Mouse (Mus musculus) ovary, postnatal 10 days (tissue): ENCODE results near the gene Dnmbp.

Experiments used
- DNase-seq: peaks from one replicate; pipeline ENCODE4 v3.0.0; 2022; ENCODE audit warnings: low spot score

Gene Dnmbp

DNA sequence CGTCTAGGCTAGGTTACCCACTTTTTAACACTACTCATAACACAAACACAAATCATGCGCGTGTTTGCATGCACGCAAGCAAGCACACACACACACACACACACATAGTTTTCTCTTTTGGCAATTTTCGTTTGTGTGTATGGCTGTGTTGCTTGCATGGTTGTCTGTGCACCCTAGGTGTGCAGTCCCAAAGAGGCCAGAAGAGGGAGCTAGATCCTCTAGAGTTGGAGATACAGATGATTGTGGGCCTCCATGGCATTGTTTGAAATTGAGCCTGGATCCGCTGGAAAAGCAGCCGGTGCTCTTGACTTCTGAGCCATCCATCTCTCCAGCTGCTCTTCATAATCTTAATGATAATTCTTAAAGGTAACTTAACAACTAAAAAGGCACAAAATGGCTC is 33.5 kb downstream of the Dnmbp start:
- no peak for DNase-seq

DNA sequence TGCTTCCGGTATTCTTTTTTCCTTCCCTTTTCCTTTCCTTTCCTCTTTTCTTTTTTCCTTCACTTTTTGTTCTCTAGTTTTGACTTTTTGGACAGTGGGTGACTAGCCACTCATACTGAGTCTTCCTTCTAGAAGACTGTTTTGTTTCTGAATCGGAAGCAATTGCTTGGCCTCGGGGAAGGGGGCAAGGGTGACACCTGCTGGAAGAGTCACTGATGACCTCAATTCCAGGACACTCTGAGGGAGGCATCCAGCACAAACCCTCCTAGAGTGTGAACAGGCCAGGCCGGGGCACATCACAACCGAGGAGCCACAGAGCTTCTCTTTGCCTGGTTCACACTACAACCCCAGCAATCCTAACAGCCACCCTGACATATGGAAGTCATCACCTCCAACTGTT is 34.0 kb downstream of the Dnmbp start:
- DNase-seq = no peak

DNA sequence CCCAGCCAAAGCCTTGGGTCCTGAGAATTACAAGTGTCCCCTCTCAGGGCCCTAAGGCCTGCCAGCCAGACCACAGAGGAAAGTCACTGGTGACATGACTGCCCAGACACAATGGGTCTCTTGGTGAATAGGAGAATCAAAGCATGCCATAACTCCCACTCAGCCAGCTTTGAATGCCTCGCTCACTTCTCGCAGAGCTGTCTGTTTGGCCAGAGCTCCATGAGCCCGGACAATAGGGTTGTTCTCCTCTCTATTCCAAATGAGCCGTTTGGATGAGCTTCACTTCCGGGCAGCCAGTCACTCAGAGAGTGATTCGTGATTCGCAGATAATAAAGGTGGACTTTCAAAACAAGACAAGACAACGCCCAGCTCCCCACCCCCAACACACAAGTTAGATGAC is 34.9 kb downstream of the Dnmbp start:
- no peak for DNase-seq

DNA sequence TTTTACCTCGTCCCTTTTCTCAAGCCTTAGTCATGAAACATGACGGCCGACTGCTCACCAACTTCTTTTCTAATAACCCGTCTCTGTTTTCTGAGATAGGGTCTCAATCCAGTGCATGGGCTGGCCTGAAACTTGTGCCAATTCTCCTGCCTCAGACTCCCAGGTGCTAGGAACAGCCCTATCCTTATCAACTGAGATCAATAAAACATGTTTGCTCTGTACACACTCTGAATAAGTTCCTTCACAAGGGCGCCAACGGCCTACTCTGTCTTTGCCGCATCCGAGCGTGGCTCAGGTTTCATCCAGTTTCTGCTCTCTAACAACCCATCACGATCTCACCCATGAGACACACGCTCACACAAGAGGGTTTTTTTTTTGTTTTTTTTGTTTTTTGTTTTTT is 35.7 kb downstream of the Dnmbp start:
- DNase-seq = no peak

DNA sequence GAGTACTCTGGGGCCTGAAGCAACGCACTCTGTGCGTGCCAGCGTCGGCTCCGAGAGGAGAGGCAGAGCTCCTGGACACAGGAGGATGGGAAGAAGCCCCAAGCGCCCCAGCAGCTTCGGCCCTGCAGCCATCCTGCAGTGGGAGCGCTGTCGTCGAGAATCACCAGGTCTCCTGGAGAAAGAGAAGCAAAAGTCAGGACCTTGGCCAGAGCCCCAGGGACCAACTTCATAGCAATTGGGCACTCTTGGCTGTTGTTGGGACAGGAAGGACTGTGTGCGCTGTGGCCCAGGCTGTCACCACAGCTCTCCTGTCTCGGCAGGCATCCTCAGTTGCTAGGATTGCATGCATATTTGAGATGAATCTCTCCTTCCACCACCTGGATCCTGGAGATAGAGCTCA is 37.1 kb downstream of the Dnmbp start:
- no peak for DNase-seq

DNA sequence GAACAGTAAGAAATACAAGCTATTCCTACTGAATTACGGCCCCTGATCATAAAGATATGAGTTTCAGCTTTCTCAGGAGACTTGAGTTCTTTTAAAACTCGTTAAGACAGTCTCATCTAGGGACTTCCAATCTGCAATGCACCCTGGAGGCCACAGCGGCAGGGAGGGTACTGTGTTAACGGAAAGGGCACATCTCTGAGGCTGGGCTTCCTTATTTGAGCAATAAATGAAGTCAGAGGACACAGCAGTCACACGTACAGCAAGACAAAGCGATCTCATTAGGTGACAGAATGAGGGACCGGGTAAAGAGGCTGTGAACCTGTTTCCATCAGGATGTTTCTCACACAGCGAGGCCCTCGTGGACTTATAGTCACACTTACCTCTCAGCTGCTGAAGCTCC is 39.3 kb downstream of the Dnmbp start:
- DNase-seq = no peak

DNA sequence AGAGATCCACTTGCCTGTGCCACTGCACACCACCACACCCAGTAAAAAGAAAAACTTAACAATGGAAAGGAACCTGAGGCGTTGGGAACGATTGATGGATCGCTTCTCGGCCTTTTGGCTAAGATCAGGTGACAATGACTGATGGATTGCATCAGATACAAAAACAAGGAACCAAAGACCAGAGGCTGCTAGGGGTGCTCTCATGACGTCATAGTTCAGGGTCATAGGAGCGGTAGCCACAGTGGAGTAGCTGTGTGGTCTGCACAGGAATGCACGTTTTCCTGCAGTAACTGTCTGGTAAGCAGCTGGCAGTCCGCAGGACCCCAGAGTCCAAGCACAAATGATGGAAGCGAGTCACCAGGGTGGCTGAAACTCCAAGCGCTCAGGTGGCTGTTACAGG is 41.4 kb downstream of the Dnmbp start:
- DNase-seq = no peak

DNA sequence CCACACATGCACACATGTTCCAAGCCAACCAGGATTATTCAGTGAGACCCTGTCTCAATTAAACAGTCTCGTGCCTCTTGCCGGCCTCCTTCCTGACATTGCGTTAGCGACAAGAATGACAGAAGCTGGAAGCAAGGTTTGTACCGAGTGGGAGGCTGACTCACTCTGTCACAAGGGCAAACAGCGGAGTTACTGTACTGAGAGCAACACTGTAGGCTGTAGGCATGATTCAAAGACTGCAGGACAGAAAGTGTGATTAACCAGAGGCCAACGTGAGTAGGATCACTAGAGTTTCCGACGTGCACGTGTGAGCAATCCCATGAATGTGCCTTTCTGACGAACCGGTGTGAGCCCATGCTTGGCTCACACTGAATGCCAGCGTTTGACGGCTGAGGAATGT is 43.5 kb downstream of the Dnmbp start:
- DNase-seq = no peak

DNA sequence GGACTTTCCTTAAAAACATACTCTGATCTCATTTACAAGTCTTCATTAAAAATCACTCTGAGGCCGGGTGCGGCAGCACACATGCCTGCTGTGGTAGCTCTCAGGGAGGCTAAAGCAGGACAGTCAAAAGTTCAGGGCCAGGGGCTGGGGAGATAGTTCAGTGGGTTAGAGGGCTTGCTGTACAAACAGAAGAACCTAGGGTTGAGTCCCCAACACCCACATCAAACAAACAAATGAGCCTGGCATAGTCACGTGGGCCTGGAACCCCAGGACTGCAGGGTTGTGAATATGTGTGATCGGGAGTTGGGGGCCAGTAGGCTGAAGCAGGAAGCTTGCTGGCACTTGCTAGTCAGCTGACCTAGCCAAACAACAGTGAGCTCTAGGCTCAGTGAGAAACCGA is 44.0 kb downstream of the Dnmbp start:
- DNase-seq = no peak

DNA sequence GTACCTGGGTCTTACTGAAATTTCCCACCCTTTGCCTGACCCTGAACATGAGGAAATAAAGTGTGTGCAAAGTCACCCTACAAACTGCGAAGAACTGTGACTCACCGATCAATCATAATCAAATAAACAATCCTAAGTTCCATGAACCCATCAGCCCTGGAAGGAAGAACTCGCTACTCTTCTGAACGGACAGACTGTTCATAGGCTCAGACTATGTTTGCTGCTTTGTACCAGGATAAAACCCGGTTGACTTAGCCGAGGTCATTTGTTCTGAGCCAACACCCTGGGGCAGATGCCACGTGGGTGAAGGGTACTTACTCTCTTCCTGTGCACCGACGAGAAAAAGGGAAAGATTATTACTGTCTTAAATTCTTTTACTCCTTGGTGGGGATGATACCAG is 45.2 kb downstream of the Dnmbp start:
- no peak for DNase-seq

DNA sequence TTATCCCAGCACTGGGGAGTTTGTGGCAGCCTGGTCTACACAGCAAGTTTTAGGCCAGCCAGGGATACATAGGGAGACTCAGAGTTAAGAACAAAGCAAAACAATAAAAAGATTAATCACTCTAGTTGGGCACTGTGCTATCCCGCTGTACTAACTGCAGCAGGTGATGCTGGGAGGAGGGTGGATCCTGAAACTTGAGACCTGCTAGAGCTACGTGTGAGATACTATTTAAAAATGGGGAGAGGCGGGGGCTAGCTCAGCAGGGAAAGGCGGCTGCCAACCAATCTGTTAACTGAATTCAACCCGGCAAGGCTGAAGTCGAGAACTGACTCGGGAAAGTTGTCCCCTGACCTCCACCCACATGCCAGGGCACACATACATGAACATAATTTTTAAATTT is 45.9 kb downstream of the Dnmbp start:
- DNase-seq = no peak

DNA sequence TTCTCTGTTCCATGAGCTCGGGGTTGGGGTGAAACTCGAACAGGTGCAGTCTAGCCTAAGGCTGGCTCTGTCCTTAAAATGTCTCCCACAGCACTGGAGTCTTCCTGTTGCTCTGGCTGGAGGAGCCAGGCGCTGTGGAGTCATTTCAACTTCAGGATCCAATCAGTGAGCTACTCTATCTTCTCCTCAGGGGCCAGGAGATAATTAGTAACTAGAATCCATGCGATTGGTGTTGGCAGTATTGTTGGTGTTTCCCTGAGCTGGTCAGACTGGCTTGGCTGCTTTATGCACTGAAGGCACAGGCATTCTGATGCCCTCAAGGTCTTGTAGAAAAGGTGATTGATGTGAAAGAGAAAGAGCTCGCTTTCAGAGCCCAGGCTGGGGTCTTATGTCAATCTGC is 49.5 kb downstream of the Dnmbp start:
- DNase-seq = no peak

DNA sequence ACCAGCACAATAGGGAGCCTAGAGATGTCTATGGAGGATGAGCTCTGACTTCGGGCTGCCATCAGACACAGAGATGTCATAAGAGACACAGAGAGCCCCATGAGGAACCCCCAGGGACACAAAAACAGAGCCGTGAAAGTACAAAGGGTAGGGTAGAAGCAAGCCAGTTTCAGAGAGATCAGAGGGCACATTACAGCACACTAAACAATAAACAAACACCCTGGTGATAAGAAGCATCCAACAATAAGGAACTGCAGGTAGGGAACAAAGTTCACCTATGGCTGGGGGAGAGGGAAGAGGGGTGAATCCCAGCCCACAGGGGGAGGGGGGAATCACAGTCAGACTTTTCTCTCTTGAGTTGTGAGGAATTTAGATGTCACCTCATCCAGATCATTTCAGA is 52.3 kb downstream of the Dnmbp start:
- DNase-seq = no peak

DNA sequence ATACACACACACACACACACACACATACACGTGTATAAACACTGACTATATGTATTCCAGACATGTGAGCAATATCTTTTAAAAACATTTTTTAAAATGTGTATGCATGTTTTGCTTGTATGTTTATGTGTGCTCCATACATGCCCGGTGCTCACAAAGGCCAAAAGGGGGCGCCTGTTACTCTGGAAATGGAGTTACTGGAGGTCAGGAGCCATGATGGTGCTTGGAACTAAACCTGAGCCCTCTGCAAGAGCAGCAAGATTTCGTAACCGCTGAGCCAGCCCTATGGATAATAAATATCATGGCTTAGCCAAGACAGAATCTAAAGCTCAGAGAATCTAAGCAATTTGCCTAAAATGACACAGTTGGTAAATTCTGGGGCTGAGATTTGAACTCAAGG is 52.7 kb downstream of the Dnmbp start:
- no peak for DNase-seq

DNA sequence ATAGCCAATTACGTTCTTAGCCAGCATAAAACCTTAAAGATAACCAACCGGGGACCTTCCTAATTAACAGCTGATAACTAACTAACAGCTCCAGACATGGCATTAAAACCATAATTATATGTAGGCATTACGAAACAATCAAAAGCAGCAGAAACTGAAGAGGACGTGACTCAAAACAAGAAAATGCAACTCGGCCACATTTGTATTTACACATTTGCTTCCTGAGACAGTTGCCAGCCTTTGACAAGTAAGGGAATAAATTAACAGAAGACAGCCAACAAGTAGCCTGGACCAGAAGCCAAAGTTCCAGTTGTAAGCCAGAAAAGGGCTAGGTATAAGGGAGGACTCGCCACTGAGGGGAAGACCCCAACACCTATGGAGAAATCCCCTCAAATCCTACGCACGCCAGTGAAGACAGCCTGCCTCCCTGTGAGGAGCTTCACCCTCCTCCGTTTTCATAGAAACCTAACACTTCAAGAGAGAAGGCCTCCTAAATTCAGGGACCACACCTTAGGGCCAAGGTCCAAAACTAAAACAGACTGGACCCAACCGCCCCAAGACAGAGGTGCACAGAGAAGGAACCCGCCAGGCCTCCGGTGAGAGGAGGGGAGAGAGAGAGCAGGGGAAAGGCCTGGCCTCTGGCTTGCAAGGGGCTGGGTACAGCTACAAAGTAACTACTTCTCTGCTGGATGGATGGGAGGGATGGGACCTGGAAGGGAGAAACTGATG is 53.5 kb downstream of the Dnmbp start:
- DNase-seq = no peak

DNA sequence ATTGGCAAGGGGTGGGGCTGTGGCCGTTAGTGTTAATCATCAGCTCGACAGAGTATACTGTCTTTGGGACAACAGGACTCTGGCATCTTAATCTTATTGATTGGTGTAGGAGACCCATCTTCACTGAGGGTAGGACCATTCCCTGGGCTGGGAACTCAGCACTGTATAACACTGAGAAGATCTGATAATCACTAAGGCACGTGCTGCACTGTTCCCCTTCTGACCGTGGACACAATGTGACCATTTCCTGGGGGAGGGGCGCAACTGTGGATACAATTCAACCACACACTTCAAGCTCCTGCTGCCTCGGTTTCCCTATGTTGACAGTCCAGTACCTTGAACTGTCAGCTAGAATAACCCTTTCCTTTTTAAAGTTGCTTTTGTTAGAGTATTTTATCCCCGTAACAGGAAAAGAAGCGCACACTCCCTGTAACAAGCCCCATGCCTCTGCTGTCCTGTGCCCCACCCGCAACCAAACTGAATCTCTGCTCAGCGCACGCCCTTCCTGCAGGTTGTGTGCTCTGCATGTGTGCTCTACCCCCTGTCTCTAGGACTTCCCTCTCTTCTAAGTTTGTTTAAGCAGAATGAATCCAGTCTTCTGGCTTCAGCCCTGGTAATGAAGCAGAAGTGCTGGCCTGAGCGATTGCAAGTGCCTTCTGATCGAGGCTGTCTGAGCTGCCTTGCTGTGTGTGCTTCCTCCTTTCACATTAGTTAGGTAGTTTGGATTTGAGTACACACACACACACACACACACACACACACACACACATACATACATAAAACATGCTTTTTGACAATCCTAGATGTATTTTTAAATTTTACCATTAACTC is 55.1 kb downstream of the Dnmbp start:
- no peak for DNase-seq

DNA sequence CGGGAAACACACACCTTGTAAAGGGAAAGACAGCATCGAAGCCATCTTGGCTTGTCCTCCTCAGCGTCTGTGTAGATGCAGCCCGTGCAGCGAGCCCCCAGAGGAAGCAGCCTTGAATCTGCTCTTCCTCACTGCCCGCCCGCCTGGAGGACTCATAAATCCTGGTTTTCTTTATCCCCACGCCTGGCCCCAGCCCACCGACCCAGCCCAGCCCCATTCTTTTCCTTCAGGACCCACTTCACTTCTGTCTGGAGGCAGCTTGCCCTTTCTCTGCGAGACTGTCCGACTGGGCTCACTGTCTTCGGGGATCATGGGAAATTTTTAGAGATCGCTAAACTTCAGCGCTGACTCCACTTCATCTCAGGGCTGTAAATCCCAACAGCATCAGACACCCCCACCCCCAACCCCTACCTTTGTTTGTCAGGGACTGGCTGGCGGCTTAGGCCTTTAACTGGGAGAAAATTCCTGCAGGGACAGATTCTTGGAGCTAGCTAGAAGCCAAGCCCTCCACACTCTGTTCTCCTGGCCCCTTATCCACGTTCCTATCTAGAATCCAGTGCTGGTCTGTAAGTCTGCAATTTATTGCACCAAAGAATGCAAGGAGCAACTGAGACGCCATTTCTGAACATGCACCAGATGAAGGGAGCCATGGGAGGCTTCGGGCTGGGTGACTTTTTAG is 57.0 kb downstream of the Dnmbp start:
- no peak for DNase-seq

DNA sequence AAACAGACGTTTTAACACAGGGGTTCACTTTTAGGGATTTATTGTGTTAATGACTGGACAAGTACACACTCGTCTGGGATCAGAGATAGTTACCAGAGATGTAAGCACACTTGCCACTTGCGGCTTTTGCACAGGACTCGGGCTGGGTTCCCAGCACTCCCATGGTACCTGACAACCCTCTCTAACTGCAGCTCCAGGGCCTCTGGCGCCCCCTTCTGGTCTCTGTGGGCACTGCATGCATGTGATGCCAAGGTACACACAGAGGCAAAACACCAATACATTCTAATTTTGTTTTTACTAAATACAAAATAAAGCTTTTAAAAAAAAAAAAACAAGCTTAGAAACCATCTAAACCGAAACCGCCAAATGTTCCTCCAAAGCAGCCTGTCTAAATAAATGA is 58.4 kb downstream of the Dnmbp start:
- DNase-seq = no peak

DNA sequence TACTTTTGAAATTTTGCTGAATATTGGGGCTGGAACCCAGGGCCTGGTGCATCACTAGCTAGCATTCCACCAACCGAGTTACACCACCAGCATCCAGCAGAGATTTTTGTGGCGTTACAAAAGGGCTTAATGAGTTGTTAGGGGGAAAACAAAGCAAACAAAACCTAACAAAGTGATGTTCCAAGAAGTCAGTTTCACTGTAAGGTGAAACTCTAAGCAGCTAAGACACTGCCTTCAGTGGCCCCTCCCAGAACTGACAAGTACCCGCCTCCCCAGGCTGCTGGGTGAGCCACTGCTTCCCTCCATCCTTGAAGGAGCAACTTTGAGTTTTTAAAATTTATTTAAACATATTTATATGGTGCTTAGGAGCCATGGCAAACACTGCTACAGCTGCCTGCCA is 59.6 kb downstream of the Dnmbp start:
- no peak for DNase-seq

DNA sequence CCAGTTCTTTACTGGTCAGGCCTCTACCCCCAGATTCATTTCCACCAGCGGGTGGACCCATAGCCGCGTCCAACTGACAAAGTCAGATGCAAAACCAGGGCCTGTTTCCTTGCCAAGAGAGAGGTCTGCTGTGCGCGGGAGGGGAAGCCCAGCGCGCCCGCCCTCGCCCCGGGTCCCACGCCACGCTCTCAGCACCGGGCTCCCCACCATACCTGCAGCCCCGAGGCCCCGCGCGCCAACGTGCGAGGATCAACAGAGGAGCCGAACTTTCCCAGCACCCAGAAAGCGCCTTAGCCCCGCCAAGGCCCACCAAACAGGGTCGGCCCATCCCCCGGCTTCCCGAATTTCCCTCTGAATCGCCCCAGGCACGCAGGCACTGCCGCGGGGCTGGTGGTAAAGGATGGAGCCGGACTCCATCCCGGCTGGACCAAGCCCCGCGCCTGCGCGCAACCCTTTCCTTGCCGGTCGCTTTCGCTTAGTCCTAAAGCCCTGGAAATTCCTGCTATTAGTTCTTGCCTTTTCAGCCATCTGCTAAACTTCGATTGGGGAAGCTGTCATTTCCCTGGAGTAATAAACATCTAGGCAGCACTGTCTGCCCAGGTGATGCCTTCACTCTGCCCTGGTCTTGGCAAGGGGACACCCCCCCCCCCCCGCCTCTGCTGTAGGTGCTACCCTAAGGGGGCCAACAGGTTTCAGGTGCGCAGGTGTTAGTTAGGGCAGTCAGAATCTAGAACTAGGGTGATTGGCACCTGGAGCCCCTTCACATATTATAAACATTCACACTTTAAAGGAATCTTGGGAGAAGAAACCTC is 60.4 kb downstream of the Dnmbp start:
- peak; percentile 77 for DNase-seq

DNA sequence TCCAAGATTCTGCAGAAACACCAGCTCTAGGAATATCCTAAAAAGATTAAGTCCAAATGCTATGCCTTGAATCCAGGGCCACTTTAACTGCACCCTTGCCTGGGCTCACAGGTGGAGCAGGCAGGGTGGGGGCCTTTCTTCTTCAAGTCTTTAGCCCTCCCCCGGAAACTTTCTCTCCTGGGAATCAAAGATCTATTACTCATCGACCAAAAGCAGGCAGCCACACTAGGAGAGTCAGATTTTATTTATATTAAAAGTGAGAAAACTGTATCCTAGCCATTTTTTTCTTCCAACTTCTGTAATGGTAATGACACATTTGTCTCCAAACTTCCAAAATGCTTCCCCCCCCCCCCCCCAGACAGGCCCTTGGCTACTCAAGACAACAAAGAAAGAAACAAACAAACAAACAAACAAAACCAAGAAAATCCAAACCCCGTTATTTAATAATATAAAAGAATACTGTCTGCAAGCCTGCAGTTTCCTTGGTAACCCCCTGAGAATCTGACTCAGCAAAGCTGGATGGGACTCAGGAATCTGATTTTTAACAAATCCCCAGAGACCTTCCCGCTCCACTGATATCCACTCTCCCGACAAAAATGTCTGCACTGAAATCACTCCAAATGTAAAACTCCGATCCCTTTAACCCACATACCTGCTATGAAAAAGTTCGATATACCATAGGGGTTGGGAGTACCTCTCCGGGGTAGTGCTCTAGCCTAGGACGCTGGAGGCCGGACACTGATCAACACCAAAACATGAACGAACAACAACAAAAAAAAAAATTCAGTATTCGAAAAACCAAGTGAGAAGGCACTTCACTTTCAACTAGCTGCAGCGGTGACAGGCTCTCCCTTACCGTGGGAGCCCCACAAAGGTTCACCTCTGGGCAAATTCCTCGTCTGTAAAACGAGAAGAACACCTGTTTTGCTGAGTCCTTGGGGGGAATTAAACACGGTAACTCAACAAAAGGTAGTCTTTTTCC is 61.6 kb downstream of the Dnmbp start:
- no peak for DNase-seq
